ENCODE assay signal across 8 mouse cellular contexts in the genomic region with DNA sequence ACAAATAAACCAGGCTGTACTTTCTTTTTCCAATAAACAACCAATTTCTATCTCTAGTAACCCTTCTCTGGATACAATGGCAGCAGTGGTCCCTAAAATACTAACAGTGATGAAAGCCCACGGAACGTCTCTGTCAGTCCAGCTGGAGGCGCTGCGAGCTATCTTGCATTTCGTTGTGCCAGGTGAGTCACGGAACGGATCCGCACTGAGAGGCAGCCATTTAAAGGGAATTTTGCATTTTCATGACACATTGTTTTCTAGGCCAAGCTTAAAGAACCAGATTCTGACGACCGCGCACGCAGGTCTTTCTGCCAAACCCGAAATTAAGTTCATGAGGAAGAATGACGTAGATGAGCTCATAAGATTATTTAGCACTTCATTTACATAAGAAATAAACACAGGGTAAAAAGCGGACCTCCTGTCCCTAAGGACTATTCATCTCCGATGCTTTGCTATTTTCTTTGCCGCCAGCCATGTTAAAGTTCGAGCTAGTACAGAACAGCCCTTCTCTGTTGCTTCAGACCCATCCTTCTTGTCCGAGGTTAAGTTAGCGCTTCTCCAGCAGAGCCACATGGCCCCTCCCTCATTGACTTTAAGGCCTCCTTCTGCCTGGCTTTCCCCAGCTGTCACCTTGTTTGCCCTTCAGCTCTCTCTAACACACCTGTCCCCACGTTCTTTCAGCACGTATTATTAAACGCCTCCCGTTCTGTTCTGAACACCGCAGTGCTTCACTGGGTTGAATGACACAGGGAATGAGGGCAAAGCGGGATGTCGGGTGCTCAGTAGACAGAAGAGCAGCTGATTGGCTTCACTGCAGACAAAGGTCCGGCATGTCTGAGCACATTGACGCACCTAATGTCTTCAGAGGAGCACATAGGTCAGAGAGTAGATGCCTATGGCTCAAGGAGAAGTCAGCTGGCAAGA. TPM values are rescaled to one million over a fixed set of nuclear protein-coding genes. Genes with fewer than 3 reads are reported as not detected.
DNase-seq lines count a peak whose midpoint lies in the region; ATAC-seq lines count a peak whose summit lies in the region.

No protein-coding gene starts in this region.

- H3K27me3 ChIP-seq in kidney, embryonic 16.5 days (ENCODE audit: insufficient read depth, low read length), result no peaks in the 10 kb centered on the region
- H3K27me3 ChIP-seq in forebrain, embryonic 15.5 days, result no peaks in the 10 kb centered on the region
- no peaks in the 10 kb centered on the region for H3K27me3 ChIP-seq in midbrain, embryonic 12.5 days

- WGBS in kidney, embryonic 16.5 days, result 37% methylated on average over 29 of the region's 29 CpGs
- whole genome bisulfite sequencing in forebrain, embryonic 15.5 days, result 25% methylated on average over 29 of the region's 29 CpGs
- WGBS in midbrain, embryonic 12.5 days, result 29% methylated on average over 29 of the region's 29 CpGs

- DNase-seq in kidney, postnatal 36 days, result no peak
- DNase-seq in embryo, embryonic 10.5 days (ENCODE audit: low spot score), result peak; percentile 53
- DNase-seq in kidney, postnatal 14 days, result no peak
- DNase-seq in gastrocnemius, postnatal 36 days, result no peak
- no peak for DNase-seq in gastrocnemius, postnatal 14 days

- ATAC-seq in kidney, embryonic 16.5 days (ENCODE audit: low FRiP score, low TSS enrichment), result no peak
- peak; percentile 43; the same call in 1 of the 2 replicates for ATAC-seq in forebrain, embryonic 15.5 days (replicated peaks)
- ATAC-seq in midbrain, embryonic 12.5 days (ENCODE audit: low FRiP score, low read depth), result peak; percentile 47; the same call in 1 of the 2 replicates

- H3K9me3 ChIP-seq in kidney, embryonic 16.5 days (ENCODE audit: low read length), result no peaks in the 10 kb centered on the region
- H3K9me3 ChIP-seq in forebrain, embryonic 15.5 days, result no peaks in the 10 kb centered on the region
- no peaks in the 10 kb centered on the region for H3K9me3 ChIP-seq in midbrain, embryonic 12.5 days

- peak overlapping the region; percentile 30 for H3K4me3 ChIP-seq in kidney, embryonic 16.5 days (ENCODE audit: low read length)
- peak overlapping the region; percentile 33 for H3K4me3 ChIP-seq in forebrain, embryonic 15.5 days
- H3K4me3 ChIP-seq in midbrain, embryonic 12.5 days, result peak overlapping the region; percentile 27

- H3K9ac ChIP-seq in kidney, embryonic 16.5 days (replicated peaks; ENCODE audit: low read length), result no peak overlapping the region
- H3K9ac ChIP-seq in forebrain, embryonic 15.5 days (replicated peaks), result no peak overlapping the region
- peak overlapping the region; percentile 31 for H3K9ac ChIP-seq in midbrain, embryonic 12.5 days (replicated peaks)

- H3K36me3 ChIP-seq in kidney, embryonic 16.5 days (ENCODE audit: insufficient read depth, low read length), result no peaks in the 10 kb centered on the region
- no peaks in the 10 kb centered on the region for H3K36me3 ChIP-seq in forebrain, embryonic 15.5 days
- no peaks in the 10 kb centered on the region for H3K36me3 ChIP-seq in midbrain, embryonic 12.5 days

- intact Hi-C loops in gastrocnemius, postnatal 36 days (cut with DNase I), result no loop called here
- intact Hi-C loops in gastrocnemius, postnatal 14 days (cut with DNase I; ENCODE audit: low total_unique reads), result no loop called here

- H3K27ac ChIP-seq in kidney, embryonic 16.5 days (ENCODE audit: low read length), result no peak overlapping the region
- no peak overlapping the region for H3K27ac ChIP-seq in forebrain, embryonic 15.5 days (replicated peaks)
- no peak overlapping the region for H3K27ac ChIP-seq in midbrain, embryonic 12.5 days (replicated peaks)

- H3K4me2 ChIP-seq in kidney, embryonic 16.5 days (replicated peaks; ENCODE audit: low read depth, low read length), result peak overlapping the region; percentile 49
- H3K4me2 ChIP-seq in forebrain, embryonic 15.5 days (replicated peaks), result peak overlapping the region; percentile 51
- H3K4me2 ChIP-seq in midbrain, embryonic 12.5 days (replicated peaks), result peak overlapping the region; percentile 49

- H3K4me1 ChIP-seq in kidney, embryonic 16.5 days (ENCODE audit: insufficient read depth, low read length), result no peaks in the 10 kb centered on the region
- H3K4me1 ChIP-seq in forebrain, embryonic 15.5 days, result peaks cover 10% of the 10 kb centered on the region; the same call in 1 of the 2 replicates
- 0 out of 2 replicates have a peak, but pooled peaks cover 2% of the 10 kb centered on the region for H3K4me1 ChIP-seq in midbrain, embryonic 12.5 days

RNA-seq across cellular contexts. Expression of a gene that starts 36.5 kb away (rescaled TPM):
- polyA plus RNA-seq in kidney, embryonic 16.5 days (2015; fragmentation: Nextera tagmentation; extraction: Ambion mirVana), result 6.6 and 8.7 TPM in 2 replicates
- polyA plus RNA-seq in forebrain, embryonic 15.5 days (2015; fragmentation: Nextera tagmentation; extraction: Ambion mirVana), result 1.3 and 1.6 TPM in 2 replicates
- 3.1 and 4.0 TPM in 2 replicates for polyA plus RNA-seq in midbrain, embryonic 12.5 days (2016; fragmentation: Nextera tagmentation; extraction: Ambion mirVana)
- 1 to 10 TPM; 4.5 to 4.7 TPM for total RNA-seq in gastrocnemius, postnatal 36 days (2021)
- total RNA-seq in gastrocnemius, postnatal 14 days (2021), result 1 to 10 TPM; 5.3 to 5.9 TPM
